Mouse (Mus musculus): ENCODE measurements at regions not wholly inside any gene's neighbourhood (a gene's known extent, or its start where the extent isn't known, plus 50 kb on each side); places are given as distances from the start of the nearest gene placed in this dataset.

GRCm38 (mm10) chr1:185957557-185957956 is 159.6 kb downstream of the Lyplal1 start:
- no peak for DNase-seq (ENCODE audit: low spot score)
- no peak overlapping the region for H3K4me2 ChIP-seq (ENCODE audit: low read depth, low read length)
- no peaks in the 10 kb centered on the region for H3K36me3 ChIP-seq (ENCODE audit: control insufficient read depth, insufficient read depth, low read length)
- WGBS = 70% methylated on average over 3 of the region's 3 CpGs
- H3K4me1 ChIP-seq (ENCODE audit: control insufficient read depth, insufficient read depth, low read length) = no peaks in the 10 kb centered on the region
- no peak overlapping the region for H3K4me3 ChIP-seq (ENCODE audit: low read depth, low read length)
- no peak overlapping the region for H3K27ac ChIP-seq (replicated peaks; ENCODE audit: low read depth, low read length)
- H3K9me3 ChIP-seq (ENCODE audit: control insufficient read depth, low read length) = no peaks in the 10 kb centered on the region
- no peak for ATAC-seq (ENCODE audit: low read depth)
- H3K27me3 ChIP-seq (replicated peaks; ENCODE audit: control insufficient read depth, insufficient read depth, low read length) = no peaks in the 10 kb centered on the region
- H3K9ac ChIP-seq (ENCODE audit: low read depth, low read length) = no peak overlapping the region

GRCm38 (mm10) chr1:185958276-185958675 is 158.8 kb downstream of the Lyplal1 start:
- H3K4me1 ChIP-seq (ENCODE audit: control insufficient read depth, insufficient read depth, low read length) = no peaks in the 10 kb centered on the region
- H3K4me3 ChIP-seq (ENCODE audit: low read depth, low read length) = no peak overlapping the region
- ATAC-seq (ENCODE audit: low read depth) (no peak), DNase-seq (ENCODE audit: low spot score) (peak; percentile 7)
- H3K36me3 ChIP-seq (ENCODE audit: control insufficient read depth, insufficient read depth, low read length) = no peaks in the 10 kb centered on the region
- no peaks in the 10 kb centered on the region for H3K27me3 ChIP-seq (replicated peaks; ENCODE audit: control insufficient read depth, insufficient read depth, low read length)
- 46% methylated on average over 10 of the region's 10 CpGs for WGBS
- H3K4me2 ChIP-seq (ENCODE audit: low read depth, low read length) = no peak overlapping the region
- no peak overlapping the region for H3K9ac ChIP-seq (ENCODE audit: low read depth, low read length)
- no peak overlapping the region for H3K27ac ChIP-seq (replicated peaks; ENCODE audit: low read depth, low read length)
- no peaks in the 10 kb centered on the region for H3K9me3 ChIP-seq (ENCODE audit: control insufficient read depth, low read length)

GRCm38 (mm10) chr1:185962606-185963005 is 154.5 kb downstream of the Lyplal1 start:
- Histone ChIP-seq H3K27me3 (replicated peaks; ENCODE audit: control insufficient read depth, insufficient read depth, low read length) (no peaks in the 10 kb centered on the region), H3K27ac (replicated peaks; ENCODE audit: low read depth, low read length) (no peak overlapping the region), H3K4me3 (ENCODE audit: low read depth, low read length) (no peak overlapping the region), H3K9me3 (ENCODE audit: control insufficient read depth, low read length) (no peaks in the 10 kb centered on the region), H3K9ac (ENCODE audit: low read depth, low read length) (no peak overlapping the region), H3K4me1 (ENCODE audit: control insufficient read depth, insufficient read depth, low read length) (no peaks in the 10 kb centered on the region), H3K4me2 (ENCODE audit: low read depth, low read length) (no peak overlapping the region), H3K36me3 (ENCODE audit: control insufficient read depth, insufficient read depth, low read length) (no peaks in the 10 kb centered on the region)
- peak; percentile 60 for DNase-seq (ENCODE audit: low spot score)
- 47% methylated on average over 3 of the region's 3 CpGs for WGBS
- ATAC-seq (ENCODE audit: low read depth) = no peak

- Histone ChIP-seq H3K9me3 (ENCODE audit: control insufficient read depth, low read length) (no peaks in the 10 kb centered on the region), H3K4me3 (ENCODE audit: low read depth, low read length) (no peak overlapping the region), H3K9ac (ENCODE audit: low read depth, low read length) (no peak overlapping the region), H3K36me3 (ENCODE audit: control insufficient read depth, insufficient read depth, low read length) (no peaks in the 10 kb centered on the region), H3K4me1 (ENCODE audit: control insufficient read depth, insufficient read depth, low read length) (no peaks in the 10 kb centered on the region; the same call in 1 of the 2 replicates), H3K4me2 (ENCODE audit: low read depth, low read length) (no peak overlapping the region), H3K27ac (replicated peaks; ENCODE audit: low read depth, low read length) (no peak overlapping the region), H3K27me3 (replicated peaks; ENCODE audit: control insufficient read depth, insufficient read depth, low read length) (no peaks in the 10 kb centered on the region)
- WGBS = 91% methylated on average over 2 of the region's 2 CpGs
- DNase-seq (ENCODE audit: low spot score) = no peak
- no peak for ATAC-seq (ENCODE audit: low read depth)
These were observed 153.3 kb downstream of the Lyplal1 start for GRCm38 (mm10) chr1:185963773-185964172.

- DNase-seq (ENCODE audit: low spot score) (peak; percentile 50), ATAC-seq (ENCODE audit: low read depth) (no peak)
- H3K4me3 ChIP-seq (ENCODE audit: low read depth, low read length) = no peak overlapping the region
- 56% methylated on average over 6 of the region's 6 CpGs for WGBS
- H3K9ac ChIP-seq (ENCODE audit: low read depth, low read length) = no peak overlapping the region
- H3K4me2 ChIP-seq (ENCODE audit: low read depth, low read length) = no peak overlapping the region
- H3K4me1 ChIP-seq (ENCODE audit: control insufficient read depth, insufficient read depth, low read length) = peaks cover 5% of the 10 kb centered on the region; the same call in 1 of the 2 replicates
- H3K9me3 ChIP-seq (ENCODE audit: control insufficient read depth, low read length) = no peaks in the 10 kb centered on the region
- no peaks in the 10 kb centered on the region for H3K36me3 ChIP-seq (ENCODE audit: control insufficient read depth, insufficient read depth, low read length)
- H3K27ac ChIP-seq (replicated peaks; ENCODE audit: low read depth, low read length) = no peak overlapping the region
- no peaks in the 10 kb centered on the region for H3K27me3 ChIP-seq (replicated peaks; ENCODE audit: control insufficient read depth, insufficient read depth, low read length)
These were observed 152.7 kb downstream of the Lyplal1 start for GRCm38 (mm10) chr1:185964426-185964825.

- H3K4me1 ChIP-seq (ENCODE audit: control insufficient read depth, insufficient read depth, low read length) = peaks cover 7% of the 10 kb centered on the region; the same call in 1 of the 2 replicates
- no peak overlapping the region; the same call in 1 of the 2 replicates for H3K27ac ChIP-seq (replicated peaks; ENCODE audit: low read depth, low read length)
- no peaks in the 10 kb centered on the region for H3K36me3 ChIP-seq (ENCODE audit: control insufficient read depth, insufficient read depth, low read length)
- no peak overlapping the region for H3K9ac ChIP-seq (ENCODE audit: low read depth, low read length)
- DNase-seq (ENCODE audit: low spot score) = no peak
- no peaks in the 10 kb centered on the region for H3K9me3 ChIP-seq (ENCODE audit: control insufficient read depth, low read length)
- no peak overlapping the region for H3K4me2 ChIP-seq (ENCODE audit: low read depth, low read length)
- WGBS = 72% methylated on average over 4 of the region's 4 CpGs
- no peaks in the 10 kb centered on the region for H3K27me3 ChIP-seq (replicated peaks; ENCODE audit: control insufficient read depth, insufficient read depth, low read length)
- no peak overlapping the region for H3K4me3 ChIP-seq (ENCODE audit: low read depth, low read length)
- ATAC-seq (ENCODE audit: low read depth) = no peak
These were observed 149.9 kb downstream of the Lyplal1 start for GRCm38 (mm10) chr1:185967227-185967626.

- DNase-seq (ENCODE audit: low spot score) = peak; percentile 82
These were observed 149.3 kb downstream of the Lyplal1 start for GRCm38 (mm10) chr1:185967816-185968215.

GRCm38 (mm10) chr1:185968642-185969041 is 148.5 kb downstream of the Lyplal1 start:
- H3K9ac ChIP-seq (ENCODE audit: low read depth, low read length) = no peak overlapping the region
- DNase-seq (ENCODE audit: low spot score) = no peak

More at GRCm38 (mm10) chr1:185967816-185968215, 149.3 kb downstream of the Lyplal1 start:
- Histone ChIP-seq H3K4me1 (ENCODE audit: control insufficient read depth, insufficient read depth, low read length) (peaks cover 7% of the 10 kb centered on the region; the same call in 1 of the 2 replicates), H3K4me2 (ENCODE audit: low read depth, low read length) (no peak overlapping the region), H3K36me3 (ENCODE audit: control insufficient read depth, insufficient read depth, low read length) (no peaks in the 10 kb centered on the region), H3K9ac (ENCODE audit: low read depth, low read length) (no peak overlapping the region), H3K27me3 (replicated peaks; ENCODE audit: control insufficient read depth, insufficient read depth, low read length) (no peaks in the 10 kb centered on the region), H3K9me3 (ENCODE audit: control insufficient read depth, low read length) (no peaks in the 10 kb centered on the region), H3K4me3 (ENCODE audit: low read depth, low read length) (no peak overlapping the region), H3K27ac (replicated peaks; ENCODE audit: low read depth, low read length) (no peak overlapping the region)
- peak; percentile 70 for ATAC-seq (ENCODE audit: low read depth)
- WGBS = 46% methylated on average over 6 of the region's 6 CpGs

GRCm38 (mm10) chr1:185969231-185969630 is 147.9 kb downstream of the Lyplal1 start:
- ATAC-seq (ENCODE audit: low read depth) (0 out of 2 replicates have a peak, but pooled peaks have one; percentile 30), DNase-seq (ENCODE audit: low spot score) (peak; percentile 53)
- no peaks in the 10 kb centered on the region for H3K27me3 ChIP-seq (replicated peaks; ENCODE audit: control insufficient read depth, insufficient read depth, low read length)
- H3K4me3 ChIP-seq (ENCODE audit: low read depth, low read length) = no peak overlapping the region
- no peaks in the 10 kb centered on the region for H3K36me3 ChIP-seq (ENCODE audit: control insufficient read depth, insufficient read depth, low read length)
- WGBS = 38% methylated on average over 2 of the region's 2 CpGs
- no peak overlapping the region for H3K4me2 ChIP-seq (ENCODE audit: low read depth, low read length)
- H3K9me3 ChIP-seq (ENCODE audit: control insufficient read depth, low read length) = no peaks in the 10 kb centered on the region
- no peak overlapping the region for H3K27ac ChIP-seq (replicated peaks; ENCODE audit: low read depth, low read length)
- H3K4me1 ChIP-seq (ENCODE audit: control insufficient read depth, insufficient read depth, low read length) = peaks cover 7% of the 10 kb centered on the region; the same call in 1 of the 2 replicates
- no peak overlapping the region for H3K9ac ChIP-seq (ENCODE audit: low read depth, low read length)

More at GRCm38 (mm10) chr1:185968642-185969041, 148.5 kb downstream of the Lyplal1 start:
- Histone ChIP-seq H3K4me2 (ENCODE audit: low read depth, low read length) (no peak overlapping the region), H3K4me1 (ENCODE audit: control insufficient read depth, insufficient read depth, low read length) (peaks cover 7% of the 10 kb centered on the region; the same call in 1 of the 2 replicates), H3K36me3 (ENCODE audit: control insufficient read depth, insufficient read depth, low read length) (no peaks in the 10 kb centered on the region), H3K4me3 (ENCODE audit: low read depth, low read length) (no peak overlapping the region), H3K27ac (replicated peaks; ENCODE audit: low read depth, low read length) (no peak overlapping the region), H3K27me3 (replicated peaks; ENCODE audit: control insufficient read depth, insufficient read depth, low read length) (no peaks in the 10 kb centered on the region), H3K9me3 (ENCODE audit: control insufficient read depth, low read length) (no peaks in the 10 kb centered on the region)
- WGBS = 83% methylated on average over 3 of the region's 3 CpGs
- no peak for ATAC-seq (ENCODE audit: low read depth)
